Mouse (Mus musculus) hindbrain, postnatal 0 days (tissue): ENCODE data around the gene Jarid2. TPM values are rescaled to one million over a fixed set of nuclear protein-coding genes. Genes with fewer than 3 reads are reported as not detected.

Experiments
- ATAC-seq: fragments of 200-750 bp; cut with Nextera tagmentation; 2 replicates; pipeline ENCODE4 v1.8.0; 2017; ENCODE audit warnings: mild to moderate bottlenecking, moderate TSS enrichment, moderate library complexity
- DNase-seq: peaks from one replicate; pipeline ENCODE4 v3.0.0-alpha.2; 2015; ENCODE audit warnings: low spot score
- H3K27ac ChIP-seq: fragments of 300-500 bp; sonication (generic); 2 replicates; pipeline ENCODE4 v1.5.1; 2014; ENCODE audit warnings: mild to moderate bottlenecking
- H3K27me3 ChIP-seq: fragments of 300-500 bp; sonication (generic); 2 replicates; pipeline ENCODE4 v1.6.1; 2014; ENCODE audit warnings: low read length, mixed read lengths; ENCODE audit not compliant: insufficient read depth
- H3K36me3 ChIP-seq: fragments of 300-500 bp; sonication (generic); 2 replicates; pipeline ENCODE4 v1.6.1; 2014; ENCODE audit warnings: low read length, mixed read lengths; ENCODE audit not compliant: insufficient read depth
- H3K4me1 ChIP-seq: fragments of 300-500 bp; sonication (generic); 2 replicates; pipeline ENCODE4 v1.6.1; 2014; ENCODE audit warnings: antibody characterized with exemption, low read length, mixed read lengths; ENCODE audit not compliant: insufficient read depth
- H3K4me2 ChIP-seq: fragments of 300-500 bp; sonication (generic); 2 replicates; pipeline ENCODE4 v1.6.1; 2014; ENCODE audit warnings: low read depth, mild to moderate bottlenecking, low read length, moderate library complexity, mixed read lengths
- H3K4me3 ChIP-seq: fragments of 300-500 bp; sonication (generic); 2 replicates; pipeline ENCODE4 v1.5.1; 2014; ENCODE audit warnings: low read length
- H3K9ac ChIP-seq: fragments of 300-500 bp; sonication (generic); replicated peaks from 2 replicates; pipeline ENCODE4 v1.6.1; 2014; ENCODE audit warnings: mild to moderate bottlenecking, low read length, moderate library complexity, mixed read lengths
- H3K9me3 ChIP-seq: fragments of 300-500 bp; sonication (generic); 2 replicates; pipeline ENCODE4 v1.6.1; 2016; ENCODE audit warnings: low read length, mixed read lengths
- CTCF ChIP-seq: IDR thresholded peaks from 2 replicates; pipeline ENCODE4 v1.5.1; 2016; ENCODE audit warnings: antibody characterized with exemption, control low read depth, low read depth
- WGBS: fragments of 180-500 bp; shearing (Covaris S2); extraction: QIAGEN DNeasy Blood & Tissue Kit; methylation state at CpG from one replicate; pipeline ENCODE4 v1.1.7; 2014; 5-methylcytosine and 5-hydroxymethylcytosine counted together
- polyA plus RNA-seq: library from polyadenylated mRNA; unstranded; fragments of >200 nt; fragmentation: Nextera tagmentation; extraction: Ambion mirVana; gene quantifications from 2 replicates; pipeline ENCODE4 v1.2.1, GENCODE M21; 2015
- total RNA-seq: library from RNA; depleted of rRNA; stranded (reverse); fragments of >200 nt; gene quantifications from 2 replicates; pipeline ENCODE4 v1.2.3, GENCODE M21; 2014

The Jarid2 gene
- total and polyA plus RNA-seq, 2 experiments from 2014 or later: 19.3 to 21.6 TPM

DNA sequence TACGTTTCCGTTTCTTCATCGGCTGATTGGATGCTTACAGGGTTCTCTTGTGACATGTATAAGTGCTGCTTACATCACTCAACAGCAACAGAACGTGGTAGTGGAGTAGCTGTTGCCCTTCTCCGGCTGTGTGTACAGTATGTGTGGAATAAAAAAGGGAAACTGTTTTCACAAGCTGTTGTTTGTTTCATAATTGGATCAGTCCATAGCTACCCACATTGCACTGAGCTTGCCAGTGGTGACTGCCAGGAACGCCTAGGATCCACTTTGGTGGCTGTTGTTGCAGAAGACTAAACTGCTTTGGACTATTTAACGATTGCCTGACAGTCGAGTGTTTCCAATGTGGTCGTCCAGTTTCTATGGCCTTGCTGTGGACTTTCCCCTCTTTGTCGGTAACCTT is 191.8 kb downstream of the Jarid2 start:
- DNase-seq (peak; percentile 25), ATAC-seq (no peak)

GRCm38 (mm10) chr13:44921721-44922120 is 192.4 kb downstream of the Jarid2 start:
- ATAC-seq: no peak
- Histone ChIP-seq H3K4me2 (no peak overlapping the region), H3K9me3 (no peaks in the 10 kb centered on the region), H3K4me3 (no peak overlapping the region), H3K27me3 (no peaks in the 10 kb centered on the region), H3K27ac (no peak overlapping the region; the same call in 1 of the 2 replicates), H3K4me1 (no peaks in the 10 kb centered on the region), H3K9ac (no peak overlapping the region), H3K36me3 (peaks cover 50% of the 10 kb centered on the region)
- no peak for TF ChIP-seq CTCF
- WGBS: 90% methylated on average over 5 of the region's 5 CpGs
- DNase-seq: no peak

More for the DNA sequence above, 191.8 kb downstream of the Jarid2 start:
- H3K9me3 ChIP-seq: no peaks in the 10 kb centered on the region
- WGBS: 60% methylated on average over 10 of the region's 10 CpGs
- TF ChIP-seq CTCF: no peak
- no peaks in the 10 kb centered on the region for H3K27me3 ChIP-seq
- no peak overlapping the region for H3K9ac ChIP-seq
- no peak overlapping the region for H3K4me3 ChIP-seq
- no peaks in the 10 kb centered on the region for H3K4me1 ChIP-seq
- no peak overlapping the region for H3K4me2 ChIP-seq
- no peak overlapping the region for H3K27ac ChIP-seq
- peaks cover 56% of the 10 kb centered on the region for H3K36me3 ChIP-seq

GRCm38 (mm10) chr13:44924042-44924441 is 194.8 kb downstream of the Jarid2 start:
- no peak overlapping the region for H3K9ac ChIP-seq
- no peak for TF ChIP-seq CTCF
- no peak overlapping the region for H3K27ac ChIP-seq
- no peak overlapping the region for H3K4me2 ChIP-seq
- H3K4me3 ChIP-seq: no peak overlapping the region
- 88% methylated on average over 3 of the region's 3 CpGs for whole genome bisulfite sequencing
- H3K36me3 ChIP-seq: peaks cover 28% of the 10 kb centered on the region
- no peak for DNase-seq
- no peaks in the 10 kb centered on the region for H3K4me1 ChIP-seq
- ATAC-seq: no peak
- no peaks in the 10 kb centered on the region for H3K27me3 ChIP-seq
- no peaks in the 10 kb centered on the region for H3K9me3 ChIP-seq

DNA sequence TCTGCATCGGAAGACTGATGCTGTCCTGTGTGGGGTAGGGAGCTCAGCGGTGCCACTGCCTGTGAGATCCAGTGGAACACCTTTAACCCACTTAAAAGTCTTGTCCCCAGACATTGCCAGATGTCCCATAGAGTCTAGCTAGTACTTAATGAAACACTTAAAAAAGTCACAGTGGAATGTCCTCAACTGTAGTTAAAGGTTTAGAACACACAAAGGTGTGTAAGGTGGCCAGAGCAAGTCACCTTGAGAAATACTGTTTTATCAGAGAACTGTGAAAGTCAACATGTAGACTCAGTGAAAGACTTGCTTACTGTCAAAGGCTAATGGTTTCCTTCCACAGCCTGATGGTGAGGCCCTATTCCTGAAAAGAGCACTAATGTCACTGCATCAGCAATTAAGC is 195.9 kb downstream of the Jarid2 start:
- H3K9ac ChIP-seq: no peak overlapping the region
- H3K4me3 ChIP-seq: no peak overlapping the region
- no peak overlapping the region for H3K27ac ChIP-seq
- DNase-seq (no peak), ATAC-seq (no peak)
- no peak for TF ChIP-seq CTCF
- WGBS: 89% methylated on average over 2 of the region's 2 CpGs
- H3K27me3 ChIP-seq: no peaks in the 10 kb centered on the region
- H3K36me3 ChIP-seq: peaks cover 24% of the 10 kb centered on the region
- no peak overlapping the region for H3K4me2 ChIP-seq
- no peaks in the 10 kb centered on the region for H3K4me1 ChIP-seq
- H3K9me3 ChIP-seq: no peaks in the 10 kb centered on the region

DNA sequence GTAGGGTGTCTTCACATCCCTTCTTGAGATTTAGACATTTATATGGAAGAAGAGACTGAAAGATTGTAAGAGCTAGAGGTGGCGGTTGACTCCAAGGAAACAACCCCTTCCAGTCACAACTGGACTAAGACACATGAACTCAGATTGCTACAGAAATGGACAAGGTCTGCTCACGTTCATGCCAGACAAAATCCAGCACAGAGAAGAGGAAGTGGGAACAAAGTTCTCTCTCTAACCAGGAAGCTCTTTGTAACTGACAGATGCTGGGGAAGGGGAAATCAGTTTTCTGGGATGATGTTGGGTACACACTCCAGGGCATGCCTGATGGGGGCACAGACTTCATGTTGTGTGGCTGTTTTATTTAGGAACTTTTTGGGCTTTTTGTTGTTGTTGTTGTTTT is 197.0 kb downstream of the Jarid2 start:
- H3K4me3 ChIP-seq: no peak overlapping the region
- no peak overlapping the region for H3K9ac ChIP-seq
- TF ChIP-seq CTCF: no peak
- no peaks in the 10 kb centered on the region for H3K9me3 ChIP-seq
- DNase-seq: no peak
- H3K36me3 ChIP-seq: peaks cover 24% of the 10 kb centered on the region
- no peak for ATAC-seq
- no peaks in the 10 kb centered on the region for H3K4me1 ChIP-seq
- no peaks in the 10 kb centered on the region for H3K27me3 ChIP-seq
- H3K27ac ChIP-seq: no peak overlapping the region
- no peak overlapping the region for H3K4me2 ChIP-seq
- 84% methylated on average over 2 of the region's 2 CpGs for WGBS

DNA sequence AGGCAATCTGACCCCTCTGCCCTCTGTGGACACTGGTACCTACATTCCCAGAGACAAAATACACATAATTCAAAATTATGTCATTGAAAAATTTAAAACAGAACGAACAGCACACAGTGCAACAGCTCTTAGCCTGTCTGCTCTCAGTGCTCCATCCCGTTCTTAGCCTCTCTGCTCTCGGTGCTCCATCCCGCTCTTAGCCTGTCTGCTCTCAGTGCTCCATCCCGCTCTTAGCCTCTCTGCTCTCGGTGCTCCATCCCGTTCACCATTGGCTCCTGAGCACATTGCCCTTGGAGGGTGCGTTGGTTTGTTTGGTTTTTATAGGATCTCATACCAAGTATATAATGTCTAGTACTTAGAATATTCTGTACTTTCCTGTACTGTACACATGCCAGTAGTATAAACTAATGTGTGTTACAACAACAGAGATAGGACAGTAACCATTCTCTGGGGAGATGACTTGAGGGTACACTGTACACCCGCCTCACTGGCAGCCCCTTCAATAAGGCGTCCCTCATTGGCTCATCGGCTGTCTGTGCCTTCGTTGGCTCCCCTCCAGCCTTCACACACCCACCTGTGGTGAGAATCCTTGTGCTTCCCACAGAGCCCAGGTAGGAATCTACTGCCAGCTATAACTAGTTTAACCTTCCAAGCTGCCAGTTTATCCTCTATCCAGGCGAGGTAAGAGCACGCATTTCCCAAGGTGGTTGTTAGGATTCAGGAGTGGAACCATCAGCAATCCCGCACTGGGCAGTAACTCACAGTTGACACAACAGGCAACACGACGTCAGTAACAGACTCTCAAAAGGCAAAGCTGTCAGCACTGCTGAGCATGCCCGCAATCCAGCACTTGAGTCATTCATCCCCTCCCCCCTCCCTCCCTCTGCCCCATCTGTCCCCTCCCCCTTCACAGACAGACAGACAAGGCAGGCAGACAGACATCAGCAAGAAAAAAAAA is 203.3 kb downstream of the Jarid2 start:
- Histone ChIP-seq H3K9me3 (no peaks in the 10 kb centered on the region), H3K27me3 (no peaks in the 10 kb centered on the region), H3K4me3 (no peak overlapping the region), H3K4me2 (no peak overlapping the region), H3K36me3 (peaks cover 3% of the 10 kb centered on the region; the same call in 1 of the 2 replicates), H3K4me1 (no peaks in the 10 kb centered on the region), H3K27ac (peak overlapping the region; percentile 22; the same call in 1 of the 2 replicates), H3K9ac (no peak overlapping the region)
- TF ChIP-seq CTCF: no peak
- 57% methylated on average over 18 of the region's 18 CpGs for WGBS
- DNase-seq (no peak), ATAC-seq (peak; percentile 59; the same call in 1 of the 2 replicates)
